Comparison of ENCODE assay signal across 1 mouse cellular context in genomic region chr10:42546507-42546906, GRCm38 (mm10).
A peak's percentile ranks its signal among the peaks of the same experiment; 100 is the strongest.
TF ChIP-seq lines count a peak whose summit lies in the region.

No protein-coding gene starts in this region.

TF ChIP-seq in ES-E14, 5 proteins besides CTCF, POLR2A, EP300 and RAD21 (continued from another document):
- no peak for TF ChIP-seq ZC3H11A (IDR thresholded peaks at IDR 0.05; ENCODE audit: borderline replicate concordance, low read depth, low read length)
- peak; percentile 70 for TF ChIP-seq MAFK (IDR thresholded peaks at IDR 0.05; ENCODE audit: insufficient read depth, low read depth, low read length)
